Mouse (Mus musculus): ENCODE data around the gene Bcr. TPM values are rescaled to one million over a fixed set of nuclear protein-coding genes. Genes with fewer than 3 reads are reported as not detected.

The Bcr gene
- polyA plus RNA-seq, 1 experiment from 2014 or later = 9.7 TPM

- Histone ChIP-seq H3K4me3 (no peak overlapping the region), H3K4me2 (no peak overlapping the region), H3K27ac (peak overlapping the region; percentile 46), H3K27me3 (no peaks in the 10 kb centered on the region), H3K4me1 (replicated peaks) (peaks cover 40% of the 10 kb centered on the region), H3K36me3 (no peaks in the 10 kb centered on the region), H3K9ac (no peak overlapping the region), H3K9me3 (replicated peaks) (no peaks in the 10 kb centered on the region)
- 44% methylated on average over 3 of the region's 3 CpGs for WGBS
- no peak for ATAC-seq (replicated peaks; ENCODE audit: insufficient number of reproducible peaks, insufficient read depth, low FRiP score, low read depth)
Observed at GRCm38 (mm10) chr10:75224154-75224553, 163.8 kb downstream of the Bcr start.

GRCm38 (mm10) chr10:75224630-75225029, 164.2 kb downstream of the Bcr start:
- WGBS = 0% methylated on average over 1 of the region's 2 CpGs
- Histone ChIP-seq H3K27ac (no peak overlapping the region), H3K9ac (no peak overlapping the region), H3K4me2 (no peak overlapping the region), H3K36me3 (no peaks in the 10 kb centered on the region), H3K9me3 (replicated peaks) (no peaks in the 10 kb centered on the region), H3K4me3 (no peak overlapping the region), H3K4me1 (replicated peaks) (peaks cover 38% of the 10 kb centered on the region), H3K27me3 (no peaks in the 10 kb centered on the region)
- ATAC-seq (replicated peaks; ENCODE audit: insufficient number of reproducible peaks, insufficient read depth, low FRiP score, low read depth) = no peak

GRCm38 (mm10) chr10:75227381-75227780, 167.0 kb downstream of the Bcr start:
- Histone ChIP-seq H3K27ac (no peak overlapping the region), H3K36me3 (0 out of 2 replicates have a peak, but pooled peaks cover 5% of the 10 kb centered on the region), H3K9me3 (replicated peaks) (no peaks in the 10 kb centered on the region), H3K4me2 (no peak overlapping the region), H3K9ac (no peak overlapping the region), H3K4me1 (replicated peaks) (peaks cover 15% of the 10 kb centered on the region), H3K4me3 (no peak overlapping the region), H3K27me3 (no peaks in the 10 kb centered on the region)
- 82% methylated on average over 3 of the region's 3 CpGs for WGBS
- no peak for ATAC-seq (replicated peaks; ENCODE audit: insufficient number of reproducible peaks, insufficient read depth, low FRiP score, low read depth)

GRCm38 (mm10) chr10:75230572-75230971, 170.2 kb downstream of the Bcr start:
- ATAC-seq (replicated peaks; ENCODE audit: insufficient number of reproducible peaks, insufficient read depth, low FRiP score, low read depth) = no peak
- Histone ChIP-seq H3K27me3 (no peaks in the 10 kb centered on the region), H3K9me3 (replicated peaks) (no peaks in the 10 kb centered on the region), H3K9ac (no peak overlapping the region), H3K4me3 (no peak overlapping the region), H3K27ac (no peak overlapping the region), H3K4me1 (replicated peaks) (no peaks in the 10 kb centered on the region), H3K36me3 (0 out of 2 replicates have a peak, but pooled peaks cover 5% of the 10 kb centered on the region), H3K4me2 (no peak overlapping the region)
- WGBS = 71% methylated on average over 4 of the region's 4 CpGs

GRCm38 (mm10) chr10:75231876-75232275, 171.5 kb downstream of the Bcr start:
- Histone ChIP-seq H3K4me1 (replicated peaks) (no peaks in the 10 kb centered on the region), H3K27ac (no peak overlapping the region), H3K36me3 (0 out of 2 replicates have a peak, but pooled peaks cover 5% of the 10 kb centered on the region), H3K4me3 (no peak overlapping the region), H3K9me3 (replicated peaks) (no peaks in the 10 kb centered on the region), H3K27me3 (no peaks in the 10 kb centered on the region), H3K4me2 (no peak overlapping the region), H3K9ac (no peak overlapping the region)
- WGBS = 90% methylated on average over 1 of the region's 1 CpGs
- no peak for ATAC-seq (replicated peaks; ENCODE audit: insufficient number of reproducible peaks, insufficient read depth, low FRiP score, low read depth)

- H3K9ac ChIP-seq = no peak overlapping the region
- no peaks in the 10 kb centered on the region for H3K27me3 ChIP-seq
- ATAC-seq (replicated peaks; ENCODE audit: insufficient number of reproducible peaks, insufficient read depth, low FRiP score, low read depth) = no peak
- 94% methylated on average over 4 of the region's 4 CpGs for WGBS
- H3K4me3 ChIP-seq = no peak overlapping the region
- no peaks in the 10 kb centered on the region for H3K4me1 ChIP-seq (replicated peaks)
- H3K27ac ChIP-seq = no peak overlapping the region
- 0 out of 2 replicates have a peak, but pooled peaks cover 5% of the 10 kb centered on the region for H3K36me3 ChIP-seq
- no peaks in the 10 kb centered on the region for H3K9me3 ChIP-seq (replicated peaks)
- no peak overlapping the region for H3K4me2 ChIP-seq
Observed at GRCm38 (mm10) chr10:75232612-75233155, 172.3 kb downstream of the Bcr start.

- Histone ChIP-seq H3K4me2 (no peak overlapping the region), H3K27me3 (no peaks in the 10 kb centered on the region), H3K4me3 (no peak overlapping the region), H3K27ac (no peak overlapping the region), H3K9me3 (replicated peaks) (no peaks in the 10 kb centered on the region), H3K4me1 (replicated peaks) (no peaks in the 10 kb centered on the region), H3K9ac (no peak overlapping the region), H3K36me3 (peaks cover 8% of the 10 kb centered on the region; the same call in 1 of the 2 replicates)
- no peak for ATAC-seq (replicated peaks; ENCODE audit: insufficient number of reproducible peaks, insufficient read depth, low FRiP score, low read depth)
- WGBS = 83% methylated on average over 2 of the region's 2 CpGs
Observed at GRCm38 (mm10) chr10:75233489-75233888, 173.1 kb downstream of the Bcr start.

Other genes starting within 250 kb of the Bcr start
- 1.2 and 1.7 TPM in 2 replicates for gene Gnaz, start 93.4 kb upstream of the Bcr start, polyA plus RNA-seq (2015; fragmentation: Nextera tagmentation; extraction: Ambion mirVana)
- 0.20 TPM in 1 of 2 replicates, not detected in the other for gene Rsph14, start 28.0 kb upstream of the Bcr start, polyA plus RNA-seq (2015; fragmentation: Nextera tagmentation; extraction: Ambion mirVana)
- 2.2 and 4.1 TPM in 2 replicates for gene Rab36, start 23.5 kb upstream of the Bcr start, polyA plus RNA-seq (2015; fragmentation: Nextera tagmentation; extraction: Ambion mirVana)
- gene Specc1l, start 151.5 kb downstream of the Bcr start, polyA plus RNA-seq (2015; fragmentation: Nextera tagmentation; extraction: Ambion mirVana) = 19.4 and 24.3 TPM in 2 replicates

Data from heart, embryonic 15.5 days (tissue).